Mouse (Mus musculus): ENCODE data around the gene Gm49395. TPM values are rescaled to one million over a fixed set of nuclear protein-coding genes. Genes with fewer than 3 reads are reported as not detected.

Gm49395 gene
- polyA plus RNA-seq, 1 experiment from 2014 or later, result 8.8 TPM

- peak overlapping the region; percentile 70 for H3K4me2 ChIP-seq (replicated peaks; ENCODE audit: low read depth, low read length)
- 97% methylated on average over 2 of the region's 2 CpGs for WGBS
- 0 out of 2 replicates have a peak overlapping the region, but pooled peaks have one; percentile 43 for H3K27ac ChIP-seq (ENCODE audit: low read length)
- H3K4me3 ChIP-seq (ENCODE audit: low read length), result no peak overlapping the region
- no peaks in the 10 kb centered on the region for H3K36me3 ChIP-seq (ENCODE audit: insufficient read depth, low read length)
- H3K9me3 ChIP-seq (ENCODE audit: low read length), result no peaks in the 10 kb centered on the region
- peaks cover 18% of the 10 kb centered on the region for H3K4me1 ChIP-seq (ENCODE audit: insufficient read depth, low read length)
- ATAC-seq (ENCODE audit: low FRiP score, low TSS enrichment), result no peak
- H3K9ac ChIP-seq (replicated peaks; ENCODE audit: low read length), result no peak overlapping the region; the same call in 1 of the 2 replicates
- no peaks in the 10 kb centered on the region for H3K27me3 ChIP-seq (ENCODE audit: insufficient read depth, low read length)
Measured at GRCm38 (mm10) chr13:115102754-115103153, 1.0 kb upstream of the Gm49395 start.

- Histone ChIP-seq H3K4me2 (replicated peaks; ENCODE audit: low read depth, low read length) (peak overlapping the region; percentile 70), H3K9ac (replicated peaks; ENCODE audit: low read length) (peak overlapping the region; percentile 89), H3K4me3 (ENCODE audit: low read length) (peak overlapping the region; percentile 82), H3K9me3 (ENCODE audit: low read length) (no peaks in the 10 kb centered on the region), H3K4me1 (ENCODE audit: insufficient read depth, low read length) (peaks cover 23% of the 10 kb centered on the region), H3K27me3 (ENCODE audit: insufficient read depth, low read length) (no peaks in the 10 kb centered on the region), H3K36me3 (ENCODE audit: insufficient read depth, low read length) (no peaks in the 10 kb centered on the region), H3K27ac (ENCODE audit: low read length) (peak overlapping the region; percentile 95)
- no peak for ATAC-seq (ENCODE audit: low FRiP score, low TSS enrichment)
- WGBS, result 28% methylated on average over 11 of the region's 11 CpGs
Measured at GRCm38 (mm10) chr13:115100381-115101177, 1.1 kb downstream of the Gm49395 start.

GRCm38 (mm10) chr13:115099381-115099780 is 2.3 kb downstream of the Gm49395 start:
- peak overlapping the region; percentile 70 for H3K4me2 ChIP-seq (replicated peaks; ENCODE audit: low read depth, low read length)
- no peaks in the 10 kb centered on the region for H3K9me3 ChIP-seq (ENCODE audit: low read length)
- WGBS, result 59% methylated on average over 9 of the region's 9 CpGs
- ATAC-seq (ENCODE audit: low FRiP score, low TSS enrichment), result no peak
- H3K36me3 ChIP-seq (ENCODE audit: insufficient read depth, low read length), result no peaks in the 10 kb centered on the region
- no peak overlapping the region for H3K27ac ChIP-seq (ENCODE audit: low read length)
- H3K4me1 ChIP-seq (ENCODE audit: insufficient read depth, low read length), result peaks cover 27% of the 10 kb centered on the region
- no peaks in the 10 kb centered on the region for H3K27me3 ChIP-seq (ENCODE audit: insufficient read depth, low read length)
- no peak overlapping the region for H3K9ac ChIP-seq (replicated peaks; ENCODE audit: low read length)
- H3K4me3 ChIP-seq (ENCODE audit: low read length), result peak overlapping the region; percentile 82

GRCm38 (mm10) chr13:115098227-115098626 is 3.5 kb downstream of the Gm49395 start:
- Histone ChIP-seq H3K27me3 (ENCODE audit: insufficient read depth, low read length) (no peaks in the 10 kb centered on the region), H3K4me1 (ENCODE audit: insufficient read depth, low read length) (peaks cover 27% of the 10 kb centered on the region), H3K9ac (replicated peaks; ENCODE audit: low read length) (no peak overlapping the region), H3K4me2 (replicated peaks; ENCODE audit: low read depth, low read length) (0 out of 2 replicates have a peak overlapping the region, but pooled peaks have one; percentile 20), H3K4me3 (ENCODE audit: low read length) (no peak overlapping the region), H3K27ac (ENCODE audit: low read length) (no peak overlapping the region), H3K36me3 (ENCODE audit: insufficient read depth, low read length) (no peaks in the 10 kb centered on the region), H3K9me3 (ENCODE audit: low read length) (no peaks in the 10 kb centered on the region)
- WGBS, result 62% methylated on average over 3 of the region's 3 CpGs
- ATAC-seq (ENCODE audit: low FRiP score, low TSS enrichment), result no peak

GRCm38 (mm10) chr13:115096965-115097364 is 4.8 kb downstream of the Gm49395 start:
- no peak overlapping the region for H3K4me2 ChIP-seq (replicated peaks; ENCODE audit: low read depth, low read length)
- H3K27ac ChIP-seq (ENCODE audit: low read length), result no peak overlapping the region
- 58% methylated on average over 5 of the region's 5 CpGs for WGBS
- no peak for ATAC-seq (ENCODE audit: low FRiP score, low TSS enrichment)
- H3K36me3 ChIP-seq (ENCODE audit: insufficient read depth, low read length), result no peaks in the 10 kb centered on the region
- H3K9me3 ChIP-seq (ENCODE audit: low read length), result no peaks in the 10 kb centered on the region
- peaks cover 24% of the 10 kb centered on the region for H3K4me1 ChIP-seq (ENCODE audit: insufficient read depth, low read length)
- no peak overlapping the region for H3K4me3 ChIP-seq (ENCODE audit: low read length)
- H3K27me3 ChIP-seq (ENCODE audit: insufficient read depth, low read length), result no peaks in the 10 kb centered on the region
- H3K9ac ChIP-seq (replicated peaks; ENCODE audit: low read length), result no peak overlapping the region

DNA sequence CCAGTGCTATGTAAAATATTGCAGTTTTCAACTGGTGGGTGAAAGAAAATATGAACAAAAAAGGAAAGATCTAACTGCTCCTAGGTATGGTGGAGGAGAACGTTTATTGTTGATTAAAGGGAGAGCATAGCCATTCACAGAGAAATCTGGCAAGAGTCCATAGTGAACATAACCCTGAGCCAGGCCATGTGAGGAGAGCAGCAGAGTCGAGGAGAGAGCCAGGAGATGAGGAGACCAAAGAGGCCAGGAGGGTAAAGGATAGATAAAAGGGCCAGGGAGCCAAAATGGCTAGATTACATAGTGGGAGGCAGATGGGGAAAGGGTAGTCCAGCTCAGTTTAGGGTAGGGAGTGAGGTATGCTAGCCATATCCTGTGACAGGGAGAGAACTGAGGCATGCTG is 5.5 kb downstream of the Gm49395 start:
- ATAC-seq (ENCODE audit: low FRiP score, low TSS enrichment), result no peak
- H3K4me3 ChIP-seq (ENCODE audit: low read length), result no peak overlapping the region
- H3K4me1 ChIP-seq (ENCODE audit: insufficient read depth, low read length), result peaks cover 27% of the 10 kb centered on the region
- WGBS, result 35% methylated on average over 2 of the region's 2 CpGs
- no peak overlapping the region for H3K4me2 ChIP-seq (replicated peaks; ENCODE audit: low read depth, low read length)
- H3K27me3 ChIP-seq (ENCODE audit: insufficient read depth, low read length), result no peaks in the 10 kb centered on the region
- H3K9ac ChIP-seq (replicated peaks; ENCODE audit: low read length), result no peak overlapping the region
- H3K9me3 ChIP-seq (ENCODE audit: low read length), result no peaks in the 10 kb centered on the region
- no peaks in the 10 kb centered on the region for H3K36me3 ChIP-seq (ENCODE audit: insufficient read depth, low read length)
- H3K27ac ChIP-seq (ENCODE audit: low read length), result no peak overlapping the region

DNA sequence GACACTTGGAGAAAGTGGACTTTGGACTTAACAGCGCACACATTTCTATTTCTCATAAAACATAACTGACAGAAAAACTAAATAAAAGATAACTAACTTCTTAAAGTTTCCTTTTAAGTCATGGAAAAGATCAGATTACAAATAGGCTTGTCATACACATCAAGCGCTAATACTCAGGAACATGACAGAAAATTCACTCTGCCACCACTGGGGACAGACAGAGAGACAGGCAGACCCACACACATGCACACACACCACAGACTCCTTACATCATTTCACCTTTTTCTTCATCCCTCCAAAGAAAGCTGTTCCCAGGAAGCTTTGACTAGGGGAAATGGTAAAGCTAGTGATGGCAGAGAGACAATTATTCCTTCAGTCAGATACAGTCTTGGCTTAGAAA is 6.3 kb downstream of the Gm49395 start:
- Histone ChIP-seq H3K27ac (ENCODE audit: low read length) (no peak overlapping the region), H3K27me3 (ENCODE audit: insufficient read depth, low read length) (no peaks in the 10 kb centered on the region), H3K4me2 (replicated peaks; ENCODE audit: low read depth, low read length) (no peak overlapping the region), H3K4me3 (ENCODE audit: low read length) (no peak overlapping the region), H3K9ac (replicated peaks; ENCODE audit: low read length) (no peak overlapping the region), H3K9me3 (ENCODE audit: low read length) (no peaks in the 10 kb centered on the region), H3K36me3 (ENCODE audit: insufficient read depth, low read length) (no peaks in the 10 kb centered on the region), H3K4me1 (ENCODE audit: insufficient read depth, low read length) (peaks cover 29% of the 10 kb centered on the region)
- 88% methylated on average over 2 of the region's 2 CpGs for WGBS
- no peak for ATAC-seq (ENCODE audit: low FRiP score, low TSS enrichment)

DNA sequence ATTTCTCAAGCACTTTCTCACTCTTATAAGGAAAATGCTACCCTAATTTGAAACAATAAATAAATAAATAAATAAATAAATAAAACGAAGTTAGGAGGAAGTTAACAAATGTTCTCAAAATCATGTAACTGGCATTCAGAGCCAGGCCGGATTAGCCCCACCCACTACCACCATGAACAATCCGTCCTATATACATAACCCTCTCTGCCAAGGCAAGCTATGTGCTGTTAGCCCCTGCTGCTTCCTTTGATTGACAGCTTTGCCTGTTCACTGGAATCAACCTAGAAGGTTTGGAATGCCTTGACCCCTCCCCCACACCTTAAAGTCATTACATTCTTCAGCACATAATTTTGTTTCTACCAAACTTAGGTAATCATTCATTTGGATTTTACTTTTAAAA is 10.2 kb downstream of the Gm49395 start:
- H3K9ac ChIP-seq (replicated peaks; ENCODE audit: low read length), result no peak overlapping the region
- H3K4me2 ChIP-seq (replicated peaks; ENCODE audit: low read depth, low read length), result peak overlapping the region; percentile 90; the same call in 1 of the 2 replicates
- no peak overlapping the region for H3K4me3 ChIP-seq (ENCODE audit: low read length)
- H3K4me1 ChIP-seq (ENCODE audit: insufficient read depth, low read length), result peaks cover 29% of the 10 kb centered on the region
- H3K27me3 ChIP-seq (ENCODE audit: insufficient read depth, low read length), result no peaks in the 10 kb centered on the region
- H3K27ac ChIP-seq (ENCODE audit: low read length), result peak overlapping the region; percentile 98
- WGBS, result 72% methylated on average over 3 of the region's 3 CpGs
- no peaks in the 10 kb centered on the region for H3K9me3 ChIP-seq (ENCODE audit: low read length)
- H3K36me3 ChIP-seq (ENCODE audit: insufficient read depth, low read length), result peaks cover 11% of the 10 kb centered on the region
- no peak for ATAC-seq (ENCODE audit: low FRiP score, low TSS enrichment)

GRCm38 (mm10) chr13:115090977-115091445 is 10.7 kb downstream of the Gm49395 start:
- no peak for ATAC-seq (ENCODE audit: low FRiP score, low TSS enrichment)
- 42% methylated on average over 9 of the region's 9 CpGs for WGBS
- no peaks in the 10 kb centered on the region for H3K27me3 ChIP-seq (ENCODE audit: insufficient read depth, low read length)
- H3K36me3 ChIP-seq (ENCODE audit: insufficient read depth, low read length), result peaks cover 14% of the 10 kb centered on the region
- no peaks in the 10 kb centered on the region for H3K9me3 ChIP-seq (ENCODE audit: low read length)
- peak overlapping the region; percentile 88; the same call in 1 of the 2 replicates for H3K9ac ChIP-seq (replicated peaks; ENCODE audit: low read length)
- peaks cover 31% of the 10 kb centered on the region for H3K4me1 ChIP-seq (ENCODE audit: insufficient read depth, low read length)
- peak overlapping the region; percentile 90 for H3K4me2 ChIP-seq (replicated peaks; ENCODE audit: low read depth, low read length)
- H3K27ac ChIP-seq (ENCODE audit: low read length), result peak overlapping the region; percentile 98
- peak overlapping the region; percentile 74 for H3K4me3 ChIP-seq (ENCODE audit: low read length)

All from kidney, embryonic 16.5 days (tissue).